In the genomic region with DNA sequence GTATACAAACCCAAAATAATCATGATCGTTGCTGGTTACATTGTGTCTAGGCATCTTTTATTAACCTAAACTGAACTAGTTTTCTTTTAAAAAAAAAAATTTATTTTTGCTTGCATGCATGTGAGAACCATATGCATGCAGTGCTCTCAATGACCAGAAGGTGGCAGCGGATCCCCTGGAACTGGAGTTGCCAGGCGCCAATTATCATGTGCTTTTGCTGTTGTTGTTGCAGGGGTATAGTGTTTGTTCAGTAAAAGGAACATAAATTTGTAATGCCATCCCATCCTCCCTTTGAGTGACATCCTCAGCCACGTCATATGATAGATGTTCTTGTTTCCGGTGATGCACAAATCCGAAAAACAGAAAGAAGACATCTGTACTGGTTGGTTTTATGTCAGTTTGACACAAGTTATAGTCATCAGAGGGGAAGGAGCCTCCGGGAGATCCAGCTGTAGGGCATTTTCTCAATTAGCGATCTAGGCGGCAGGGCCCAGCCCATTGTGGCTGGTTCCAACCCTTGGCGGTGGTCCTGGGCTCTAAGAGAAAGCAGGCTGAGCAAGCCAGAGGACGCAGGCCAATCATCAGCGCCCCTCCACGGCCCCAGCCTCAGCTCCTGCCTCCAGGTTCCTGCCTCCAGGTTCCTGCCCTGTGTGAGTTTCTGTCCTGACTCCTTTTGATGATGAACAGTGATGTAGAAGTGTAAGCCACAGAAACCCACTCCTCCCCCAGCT, we compare ENCODE assay signal across 9 mouse cellular contexts. TPM values are rescaled to one million over a fixed set of nuclear protein-coding genes. Genes with fewer than 3 reads are reported as not detected.
DNase-seq lines count a peak whose midpoint lies in the region; ATAC-seq and TF ChIP-seq lines count a peak whose summit lies in the region.
"Had no signal": no experiment of that assay in that cellular context is flagged by ENCODE, and none has a peak within 500 bp of the region (broad histone marks: within the 10 kb centered on the region; RNA-seq: fewer than 3 reads in every experiment).

No protein-coding gene starts in this region.

- no peaks in the 10 kb centered on the region for H3K9me3 ChIP-seq in kidney, embryonic 15.5 days (replicated peaks)
- H3K9me3 ChIP-seq in forebrain, embryonic 14.5 days (replicated peaks; ENCODE audit: control insufficient read depth, low read length) = no peaks in the 10 kb centered on the region
- no peaks in the 10 kb centered on the region for H3K9me3 ChIP-seq in hindbrain, embryonic 16.5 days (ENCODE audit: control insufficient read depth, low read length)
- H3K9me3 ChIP-seq in limb, embryonic 11.5 days (ENCODE audit: control insufficient read depth, low read length) = no peaks in the 10 kb centered on the region
- H3K9me3 ChIP-seq: embryonic facial prominence, embryonic 12.5 days had no signal

- H3K27me3 ChIP-seq in kidney, embryonic 15.5 days = peaks cover 51% of the 10 kb centered on the region
- peaks cover 20% of the 10 kb centered on the region for H3K27me3 ChIP-seq in forebrain, embryonic 14.5 days (replicated peaks; ENCODE audit: control insufficient read depth, insufficient read depth, low read length)
- peaks cover 29% of the 10 kb centered on the region for H3K27me3 ChIP-seq in hindbrain, embryonic 16.5 days (replicated peaks; ENCODE audit: control insufficient read depth, insufficient read depth, low read length)
- peaks cover 13% of the 10 kb centered on the region for H3K27me3 ChIP-seq in limb, embryonic 11.5 days (ENCODE audit: control insufficient read depth, insufficient read depth, low read length)

- no peak overlapping the region for H3K4me2 ChIP-seq in kidney, embryonic 15.5 days
- H3K4me2 ChIP-seq in forebrain, embryonic 14.5 days (ENCODE audit: low read length) = no peak overlapping the region
- H3K4me2 ChIP-seq in hindbrain, embryonic 16.5 days (ENCODE audit: low read length) = no peak overlapping the region
- no peak overlapping the region for H3K4me2 ChIP-seq in limb, embryonic 11.5 days (ENCODE audit: low read depth, severe bottlenecking)
- H3K4me2 ChIP-seq: embryonic facial prominence, embryonic 12.5 days had no signal

- no peak for ATAC-seq in kidney, embryonic 15.5 days (replicated peaks; ENCODE audit: low FRiP score)
- ATAC-seq in forebrain, embryonic 14.5 days = peak; percentile 32; the same call in 1 of the 2 replicates
- ATAC-seq in hindbrain, embryonic 16.5 days = peak; percentile 34; the same call in 1 of the 2 replicates
- no peak for ATAC-seq in limb, embryonic 11.5 days (ENCODE audit: insufficient number of reproducible peaks, low FRiP score, low TSS enrichment, low read depth)
- ATAC-seq in neutrophil, adult 5-6 weeks (ENCODE audit: extremely low read depth, insufficient number of reproducible peaks, low FRiP score, poor library complexity, severe bottlenecking) = peak; percentile 75; the same call in 1 of the 2 replicates

- H3K9ac ChIP-seq in kidney, embryonic 15.5 days = no peak overlapping the region
- no peak overlapping the region for H3K9ac ChIP-seq in forebrain, embryonic 14.5 days (ENCODE audit: low read length)
- no peak overlapping the region for H3K9ac ChIP-seq in hindbrain, embryonic 16.5 days (ENCODE audit: low read depth, low read length)
- H3K9ac ChIP-seq in limb, embryonic 11.5 days (ENCODE audit: low read length) = no peak overlapping the region
- H3K9ac ChIP-seq: embryonic facial prominence, embryonic 12.5 days had no signal

- H3K36me3 ChIP-seq in kidney, embryonic 15.5 days = no peaks in the 10 kb centered on the region
- H3K36me3 ChIP-seq in forebrain, embryonic 14.5 days (ENCODE audit: control insufficient read depth, insufficient read depth, low read length) = no peaks in the 10 kb centered on the region
- H3K36me3 ChIP-seq in hindbrain, embryonic 16.5 days (ENCODE audit: control insufficient read depth, insufficient read depth, low read length) = no peaks in the 10 kb centered on the region
- no peaks in the 10 kb centered on the region for H3K36me3 ChIP-seq in limb, embryonic 11.5 days (ENCODE audit: control insufficient read depth, insufficient read depth, low read length)
- H3K36me3 ChIP-seq: embryonic facial prominence, embryonic 12.5 days had no signal

- peaks cover 20% of the 10 kb centered on the region for H3K4me1 ChIP-seq in kidney, embryonic 15.5 days
- H3K4me1 ChIP-seq in forebrain, embryonic 14.5 days (ENCODE audit: control insufficient read depth, insufficient read depth, low read length) = peaks cover 2% of the 10 kb centered on the region; the same call in 1 of the 2 replicates
- peaks cover 13% of the 10 kb centered on the region for H3K4me1 ChIP-seq in hindbrain, embryonic 16.5 days (ENCODE audit: control insufficient read depth, insufficient read depth, low read depth, low read length)
- no peaks in the 10 kb centered on the region; the same call in 1 of the 2 replicates for H3K4me1 ChIP-seq in limb, embryonic 11.5 days (ENCODE audit: control insufficient read depth, insufficient read depth, low read length)

- no peak for TF ChIP-seq POLR2A in brain, embryonic 14.5 days (IDR thresholded peaks at IDR 0.05; ENCODE audit: borderline replicate concordance, extremely low read depth, insufficient read depth, insufficient read length, poor library complexity, severe bottlenecking)

- peak; percentile 85 for DNase-seq in kidney, adult 18-20 months
- DNase-seq in brain, embryonic 14.5 days (ENCODE audit: low read depth) = peak; percentile 88
- DNase-seq in forebrain, embryonic 14.5 days (ENCODE audit: low spot score) = peak; percentile 89
- DNase-seq in limb, embryonic 11.5 days (ENCODE audit: low spot score) = peak; percentile 91
- DNase-seq in thymus, postnatal 0 days (ENCODE audit: low spot score) = peak; percentile 86

- H3K4me3 ChIP-seq in kidney, embryonic 15.5 days (replicated peaks) = no peak overlapping the region
- no peak overlapping the region for H3K4me3 ChIP-seq in forebrain, embryonic 14.5 days (ENCODE audit: low read depth, low read length)
- H3K4me3 ChIP-seq in hindbrain, embryonic 16.5 days (ENCODE audit: low read length) = no peak overlapping the region
- H3K4me3 ChIP-seq in limb, embryonic 11.5 days (ENCODE audit: low read depth, low read length) = no peak overlapping the region
- H3K4me3 ChIP-seq: embryonic facial prominence, embryonic 12.5 days had no signal

- peak; percentile 91 for TF ChIP-seq CTCF in brain, embryonic 14.5 days (IDR thresholded peaks at IDR 0.05; ENCODE audit: borderline replicate concordance, extremely low read depth, insufficient read depth, insufficient read length)

- no peak overlapping the region for H3K27ac ChIP-seq in kidney, embryonic 15.5 days
- no peak overlapping the region for H3K27ac ChIP-seq in forebrain, embryonic 14.5 days (ENCODE audit: low read depth, low read length)
- H3K27ac ChIP-seq in hindbrain, embryonic 16.5 days (ENCODE audit: low read depth, low read length) = no peak overlapping the region
- H3K27ac ChIP-seq in limb, embryonic 11.5 days (replicated peaks; ENCODE audit: low read depth, low read length) = no peak overlapping the region
- H3K27ac ChIP-seq: embryonic facial prominence, embryonic 12.5 days had no signal

- 40% methylated on average over 13 of the region's 13 CpGs for WGBS in kidney, embryonic 15.5 days
- WGBS in forebrain, embryonic 14.5 days = 41% methylated on average over 13 of the region's 13 CpGs
- 38% methylated on average over 13 of the region's 13 CpGs for WGBS in hindbrain, embryonic 16.5 days
- WGBS in limb, embryonic 11.5 days = 45% methylated on average over 13 of the region's 13 CpGs

RNA-seq across cellular contexts. Expression of a gene that starts 5.5 kb away (rescaled TPM):
- polyA plus RNA-seq in kidney, embryonic 15.5 days (2015; fragmentation: Nextera tagmentation; extraction: Ambion mirVana) = 6.7 and 6.9 TPM in 2 replicates
- polyA plus RNA-seq in brain, embryonic 14.5 days (2012; rRNA removed) = 3.5 and 5.8 TPM in 2 replicates
- polyA plus RNA-seq in forebrain, embryonic 14.5 days (2014; fragmentation: Nextera tagmentation; extraction: Ambion mirVana) = 2.8 and 2.9 TPM in 2 replicates
- 2.3 and 3.0 TPM in 2 replicates for polyA plus RNA-seq in hindbrain, embryonic 16.5 days (2015; fragmentation: Nextera tagmentation; extraction: Ambion mirVana)
- 5.9 and 6.3 TPM in 2 replicates for polyA plus RNA-seq in limb, embryonic 11.5 days (2014; fragmentation: Nextera tagmentation; extraction: Ambion mirVana)
- 23.4 and 23.7 TPM in 2 replicates for total RNA-seq in neutrophil, adult 5-6 weeks (2017)
- polyA plus RNA-seq in thymus, postnatal 0 days (2015; fragmentation: Nextera tagmentation; extraction: Ambion mirVana) = 7.8 and 10.1 TPM in 2 replicates

Comparison
In these comparisons a context has a peak if more than half of its experiments do, and no peak if none do; other contexts are left out.
1. ATAC-seq: peak in forebrain, embryonic 14.5 days (single experiment), hindbrain, embryonic 16.5 days (single experiment) and neutrophil, adult 5-6 weeks (single experiment); none in kidney, embryonic 15.5 days (single experiment) and limb, embryonic 11.5 days (single experiment).
2. Peak in every context shown above with its lines, with median percentiles within 50 percentile points of each other: DNase-seq.